Mouse (Mus musculus): ENCODE results near the gene Enoph1. TPM values are rescaled to one million over a fixed set of nuclear protein-coding genes. Genes with fewer than 3 reads are reported as not detected.

Gene Enoph1
- 46.0 and 49.9 TPM in 2 replicates for polyA plus RNA-seq (2014; fragmentation: Nextera tagmentation; extraction: Ambion mirVana)

GRCm38 (mm10) chr5:100039602-100040142 is at the start of gene Enoph1, which contains the start of gene Hnrnpdl:
Enoph1 (plus strand) TSS chr5:100039985.
Hnrnpdl (minus strand) TSS chr5:100039664.
- Histone ChIP-seq H3K36me3 (ENCODE audit: control insufficient read depth, insufficient read depth, low read length) (peaks cover 10% of the 10 kb centered on the region), H3K4me2 (ENCODE audit: low read depth, low read length) (peak within 1 kb of the TSS; percentile 92), H3K4me3 (ENCODE audit: low read depth, low read length) (peak within 1 kb of the TSS; percentile 72), H3K27me3 (ENCODE audit: control insufficient read depth, insufficient read depth, low read length) (no peaks in the 10 kb centered on the region), H3K4me1 (ENCODE audit: control insufficient read depth, insufficient read depth, low read length) (peaks cover 30% of the 10 kb centered on the region), H3K9me3 (ENCODE audit: control insufficient read depth, low read length) (no peaks in the 10 kb centered on the region), H3K27ac (ENCODE audit: low read depth, low read length) (peak within 1 kb of the TSS; percentile 97), H3K9ac (replicated peaks; ENCODE audit: low read depth, low read length) (peak within 1 kb of the TSS; percentile 88)
- peak; percentile 86 for ATAC-seq (ENCODE audit: low read depth)
- WGBS = under 1% methylated on average over 50 of the region's 57 CpGs

GRCm38 (mm10) chr5:99994166-99994565 is 45.6 kb upstream of the Enoph1 start:
- no peak overlapping the region for H3K4me2 ChIP-seq (ENCODE audit: low read depth, low read length)

GRCm38 (mm10) chr5:99994680-99995079 is 45.1 kb upstream of the Enoph1 start:
- no peaks in the 10 kb centered on the region for H3K27me3 ChIP-seq (ENCODE audit: control insufficient read depth, insufficient read depth, low read length)
- no peak overlapping the region for H3K27ac ChIP-seq (ENCODE audit: low read depth, low read length)
- H3K9ac ChIP-seq (replicated peaks; ENCODE audit: low read depth, low read length) = no peak overlapping the region
- H3K36me3 ChIP-seq (ENCODE audit: control insufficient read depth, insufficient read depth, low read length) = no peaks in the 10 kb centered on the region
- no peaks in the 10 kb centered on the region for H3K4me1 ChIP-seq (ENCODE audit: control insufficient read depth, insufficient read depth, low read length)
- no peak for ATAC-seq (ENCODE audit: low read depth)
- no peak overlapping the region for H3K4me2 ChIP-seq (ENCODE audit: low read depth, low read length)
- WGBS = 92% methylated on average over 3 of the region's 3 CpGs
- H3K4me3 ChIP-seq (ENCODE audit: low read depth, low read length) = no peak overlapping the region
- no peaks in the 10 kb centered on the region for H3K9me3 ChIP-seq (ENCODE audit: control insufficient read depth, low read length)

More at GRCm38 (mm10) chr5:99994166-99994565, 45.6 kb upstream of the Enoph1 start:
- Histone ChIP-seq H3K27ac (ENCODE audit: low read depth, low read length) (no peak overlapping the region), H3K9me3 (ENCODE audit: control insufficient read depth, low read length) (no peaks in the 10 kb centered on the region), H3K4me3 (ENCODE audit: low read depth, low read length) (no peak overlapping the region), H3K36me3 (ENCODE audit: control insufficient read depth, insufficient read depth, low read length) (no peaks in the 10 kb centered on the region), H3K27me3 (ENCODE audit: control insufficient read depth, insufficient read depth, low read length) (no peaks in the 10 kb centered on the region), H3K4me1 (ENCODE audit: control insufficient read depth, insufficient read depth, low read length) (no peaks in the 10 kb centered on the region), H3K9ac (replicated peaks; ENCODE audit: low read depth, low read length) (no peak overlapping the region)
- WGBS = 83% methylated on average over 3 of the region's 3 CpGs
- ATAC-seq (ENCODE audit: low read depth) = no peak

GRCm38 (mm10) chr5:100000048-100000447 is 39.7 kb upstream of the Enoph1 start:
- Histone ChIP-seq H3K27ac (ENCODE audit: low read depth, low read length) (no peak overlapping the region), H3K27me3 (ENCODE audit: control insufficient read depth, insufficient read depth, low read length) (no peaks in the 10 kb centered on the region), H3K36me3 (ENCODE audit: control insufficient read depth, insufficient read depth, low read length) (no peaks in the 10 kb centered on the region), H3K4me2 (ENCODE audit: low read depth, low read length) (no peak overlapping the region), H3K4me3 (ENCODE audit: low read depth, low read length) (no peak overlapping the region), H3K4me1 (ENCODE audit: control insufficient read depth, insufficient read depth, low read length) (no peaks in the 10 kb centered on the region), H3K9me3 (ENCODE audit: control insufficient read depth, low read length) (no peaks in the 10 kb centered on the region), H3K9ac (replicated peaks; ENCODE audit: low read depth, low read length) (no peak overlapping the region)
- WGBS = 80% methylated on average over 7 of the region's 7 CpGs
- no peak for ATAC-seq (ENCODE audit: low read depth)

- Histone ChIP-seq H3K36me3 (ENCODE audit: control insufficient read depth, insufficient read depth, low read length) (no peaks in the 10 kb centered on the region), H3K27ac (ENCODE audit: low read depth, low read length) (no peak overlapping the region), H3K4me1 (ENCODE audit: control insufficient read depth, insufficient read depth, low read length) (no peaks in the 10 kb centered on the region), H3K27me3 (ENCODE audit: control insufficient read depth, insufficient read depth, low read length) (no peaks in the 10 kb centered on the region), H3K9me3 (ENCODE audit: control insufficient read depth, low read length) (no peaks in the 10 kb centered on the region), H3K9ac (replicated peaks; ENCODE audit: low read depth, low read length) (no peak overlapping the region), H3K4me3 (ENCODE audit: low read depth, low read length) (no peak overlapping the region), H3K4me2 (ENCODE audit: low read depth, low read length) (no peak overlapping the region)
- WGBS = 52% methylated on average over 7 of the region's 8 CpGs
- no peak for ATAC-seq (ENCODE audit: low read depth)
Measured at GRCm38 (mm10) chr5:100000500-100000899, 39.3 kb upstream of the Enoph1 start.

GRCm38 (mm10) chr5:100003895-100004294 is 35.9 kb upstream of the Enoph1 start:
- H3K4me2 ChIP-seq (ENCODE audit: low read depth, low read length) = no peak overlapping the region
- H3K36me3 ChIP-seq (ENCODE audit: control insufficient read depth, insufficient read depth, low read length) = no peaks in the 10 kb centered on the region
- H3K9ac ChIP-seq (replicated peaks; ENCODE audit: low read depth, low read length) = no peak overlapping the region
- no peak overlapping the region for H3K27ac ChIP-seq (ENCODE audit: low read depth, low read length)
- no peak for ATAC-seq (ENCODE audit: low read depth)
- no peaks in the 10 kb centered on the region for H3K27me3 ChIP-seq (ENCODE audit: control insufficient read depth, insufficient read depth, low read length)
- H3K4me3 ChIP-seq (ENCODE audit: low read depth, low read length) = no peak overlapping the region
- no peaks in the 10 kb centered on the region for H3K4me1 ChIP-seq (ENCODE audit: control insufficient read depth, insufficient read depth, low read length)
- WGBS = 85% methylated on average over 4 of the region's 4 CpGs
- no peaks in the 10 kb centered on the region for H3K9me3 ChIP-seq (ENCODE audit: control insufficient read depth, low read length)

GRCm38 (mm10) chr5:100005431-100005830 is 34.4 kb upstream of the Enoph1 start:
- ATAC-seq (ENCODE audit: low read depth) = no peak
- Histone ChIP-seq H3K27ac (ENCODE audit: low read depth, low read length) (no peak overlapping the region), H3K27me3 (ENCODE audit: control insufficient read depth, insufficient read depth, low read length) (no peaks in the 10 kb centered on the region), H3K4me1 (ENCODE audit: control insufficient read depth, insufficient read depth, low read length) (no peaks in the 10 kb centered on the region), H3K9me3 (ENCODE audit: control insufficient read depth, low read length) (no peaks in the 10 kb centered on the region), H3K4me2 (ENCODE audit: low read depth, low read length) (no peak overlapping the region), H3K9ac (replicated peaks; ENCODE audit: low read depth, low read length) (no peak overlapping the region), H3K4me3 (ENCODE audit: low read depth, low read length) (no peak overlapping the region), H3K36me3 (ENCODE audit: control insufficient read depth, insufficient read depth, low read length) (no peaks in the 10 kb centered on the region)
- WGBS = 59% methylated on average over 3 of the region's 3 CpGs

- H3K4me1 ChIP-seq (ENCODE audit: control insufficient read depth, insufficient read depth, low read length) = no peaks in the 10 kb centered on the region
- H3K4me2 ChIP-seq (ENCODE audit: low read depth, low read length) = no peak overlapping the region
- H3K4me3 ChIP-seq (ENCODE audit: low read depth, low read length) = no peak overlapping the region
- ATAC-seq (ENCODE audit: low read depth) = no peak
- H3K27me3 ChIP-seq (ENCODE audit: control insufficient read depth, insufficient read depth, low read length) = no peaks in the 10 kb centered on the region
- no peaks in the 10 kb centered on the region for H3K9me3 ChIP-seq (ENCODE audit: control insufficient read depth, low read length)
- 86% methylated on average over 6 of the region's 6 CpGs for WGBS
- H3K9ac ChIP-seq (replicated peaks; ENCODE audit: low read depth, low read length) = no peak overlapping the region
- H3K36me3 ChIP-seq (ENCODE audit: control insufficient read depth, insufficient read depth, low read length) = no peaks in the 10 kb centered on the region
- H3K27ac ChIP-seq (ENCODE audit: low read depth, low read length) = no peak overlapping the region
Measured at GRCm38 (mm10) chr5:100005896-100006295, 33.9 kb upstream of the Enoph1 start.

- no peaks in the 10 kb centered on the region for H3K36me3 ChIP-seq (ENCODE audit: control insufficient read depth, insufficient read depth, low read length)
- 87% methylated on average over 4 of the region's 4 CpGs for WGBS
- no peaks in the 10 kb centered on the region for H3K27me3 ChIP-seq (ENCODE audit: control insufficient read depth, insufficient read depth, low read length)
- no peak overlapping the region for H3K4me3 ChIP-seq (ENCODE audit: low read depth, low read length)
- no peak overlapping the region for H3K27ac ChIP-seq (ENCODE audit: low read depth, low read length)
- H3K4me2 ChIP-seq (ENCODE audit: low read depth, low read length) = no peak overlapping the region
- no peaks in the 10 kb centered on the region for H3K9me3 ChIP-seq (ENCODE audit: control insufficient read depth, low read length)
- no peak overlapping the region for H3K9ac ChIP-seq (replicated peaks; ENCODE audit: low read depth, low read length)
- ATAC-seq (ENCODE audit: low read depth) = no peak
- H3K4me1 ChIP-seq (ENCODE audit: control insufficient read depth, insufficient read depth, low read length) = no peaks in the 10 kb centered on the region
Measured at GRCm38 (mm10) chr5:100006324-100007039, 33.3 kb upstream of the Enoph1 start.

Measured in neural tube, embryonic 14.5 days (tissue).